Mouse (Mus musculus): ENCODE results near the gene Psmd3.
A peak's percentile ranks its signal among the peaks of the same experiment; 100 is the strongest.
"Not testable (repeated sequence)": the region's sequence is repeated elsewhere in the genome, so short reads cannot be mapped to it uniquely, and the experiment has no call there.

The Psmd3 gene

DNA sequence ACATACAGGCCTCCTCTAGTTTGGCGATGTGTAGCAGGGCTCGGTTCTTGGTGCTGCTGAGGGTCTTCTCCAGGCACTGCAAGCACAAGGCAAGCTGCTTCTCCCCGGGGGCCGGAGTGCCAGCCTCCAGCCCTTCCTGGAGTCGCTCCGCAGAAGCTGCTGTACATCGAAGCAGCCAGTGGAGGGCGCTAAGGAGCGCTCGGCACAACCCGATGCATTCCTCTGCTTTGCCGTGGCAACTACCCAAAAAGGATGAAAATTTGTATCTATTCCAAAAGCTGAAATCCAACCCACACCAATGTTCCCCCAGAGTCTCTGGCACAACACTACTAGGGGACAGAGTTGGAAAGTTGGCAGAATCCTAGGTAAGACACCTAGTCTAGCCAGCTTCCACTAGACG lies 35.5 kb downstream of the Psmd3 start:
- no peak for DNase-seq (ENCODE audit: low read depth, low spot score)

DNA sequence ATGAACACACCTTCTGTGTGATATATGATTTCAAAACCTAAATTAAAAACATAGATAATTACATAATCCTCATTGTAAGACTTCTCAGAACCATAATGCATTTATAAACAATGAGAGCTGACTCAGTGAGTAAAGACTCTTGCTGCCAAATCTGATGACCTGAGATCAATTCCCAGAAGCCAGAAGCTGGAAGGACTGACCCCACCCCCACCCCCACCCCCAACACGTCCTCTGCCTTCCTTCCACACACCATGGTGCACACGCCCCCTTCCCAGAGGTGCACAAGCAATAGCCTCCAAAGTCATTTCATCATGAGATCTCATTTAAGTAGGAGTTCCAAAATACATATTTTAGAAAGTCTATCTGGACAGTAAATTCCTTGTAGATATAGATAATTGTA lies 38.4 kb downstream of the Psmd3 start:
- DNase-seq (ENCODE audit: low read depth, low spot score), result no peak

DNA sequence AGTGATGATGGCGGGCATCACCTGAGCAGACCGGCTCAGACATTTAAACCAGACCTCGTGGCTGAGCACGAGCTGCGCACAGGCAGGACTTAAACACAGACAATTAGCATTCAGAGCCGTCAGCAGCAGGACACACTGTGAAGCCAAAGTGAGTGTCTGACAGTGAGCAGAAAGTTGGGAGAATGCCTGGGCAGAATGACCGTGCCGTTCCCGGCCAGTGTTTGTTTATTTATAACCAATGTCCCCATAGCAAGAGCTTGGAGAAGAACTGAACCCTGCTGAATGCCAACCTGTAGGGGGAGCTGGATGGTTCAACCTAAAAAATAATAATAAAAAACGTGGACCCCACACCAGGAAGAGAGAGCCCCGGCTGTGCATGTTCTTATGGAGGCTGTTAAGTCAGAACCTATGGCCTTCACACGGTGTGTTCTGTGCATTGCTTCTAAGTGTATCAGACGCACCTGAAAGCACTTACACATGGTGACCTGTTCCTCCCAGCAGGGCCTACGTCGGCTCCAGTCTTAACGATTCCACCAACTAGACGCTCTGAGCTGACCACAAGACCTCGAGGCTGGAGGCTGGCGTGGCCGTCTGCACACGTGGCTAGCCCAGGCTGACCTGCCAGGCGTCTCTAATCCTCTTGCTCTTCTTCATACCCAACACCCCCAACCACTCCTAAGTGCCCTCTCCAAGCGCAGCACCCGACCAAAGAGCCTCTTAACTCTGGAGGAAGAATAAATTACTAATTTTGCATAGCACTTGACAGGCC lies 39.3 kb downstream of the Psmd3 start:
- peak; percentile 53 for DNase-seq (ENCODE audit: low read depth, low spot score)

DNA sequence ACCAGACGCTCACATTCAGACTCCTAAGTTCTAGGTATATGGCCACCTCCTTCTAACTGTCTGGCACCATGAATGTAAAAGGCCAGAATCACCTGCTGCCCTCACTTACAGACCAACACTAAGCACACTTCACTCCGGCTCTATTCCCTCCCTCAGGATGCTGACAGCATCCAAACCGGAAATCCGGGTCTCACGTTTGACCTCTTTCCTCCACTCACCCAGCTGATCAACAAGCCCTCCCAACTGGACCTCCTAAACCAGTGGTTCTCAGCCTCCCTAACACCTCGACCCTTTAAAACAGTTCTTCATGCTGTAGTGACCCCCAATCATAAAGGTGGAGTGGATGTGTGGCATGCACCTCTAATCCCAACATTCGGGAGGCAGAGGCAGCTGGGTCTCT lies 40.7 kb downstream of the Psmd3 start:
- no peak for DNase-seq (ENCODE audit: low read depth, low spot score)

- no peak for DNase-seq (ENCODE audit: low read depth, low spot score)
These were observed 43.7 kb downstream of the Psmd3 start for GRCm38 (mm10) chr11:98725926-98726506.

DNA sequence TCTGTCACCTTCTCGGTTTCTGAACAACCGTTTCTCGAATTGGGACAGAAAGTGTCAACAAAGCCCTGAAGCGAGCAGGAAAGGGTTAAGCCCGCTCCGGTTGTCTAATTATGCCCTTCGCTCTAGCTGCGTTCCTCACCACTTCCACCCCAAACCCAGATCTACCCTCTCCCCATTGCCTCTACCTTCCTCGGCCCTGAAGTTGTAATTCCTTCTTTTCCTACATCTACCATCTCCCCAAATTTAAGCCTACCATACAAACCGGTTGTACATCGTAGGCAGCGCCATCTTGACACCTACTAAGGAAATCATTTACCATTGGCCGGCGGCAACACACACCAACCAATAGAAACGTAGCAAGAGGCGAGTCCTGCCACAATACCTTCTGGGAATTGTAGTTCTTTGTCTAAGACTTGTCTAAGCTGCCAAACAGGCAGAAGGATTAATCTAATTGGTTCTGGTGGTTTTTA lies 46.8 kb downstream of the Psmd3 start, which contains the start of gene Med24:
TSS of gene Med24 (minus strand) at position 317 of the 470 bp plus-strand sequence.
- DNase-seq (ENCODE audit: low read depth, low spot score), result peak; percentile 88

- no peak for DNase-seq (ENCODE audit: low read depth, low spot score)
These were observed 48.4 kb downstream of the Psmd3 start for GRCm38 (mm10) chr11:98730727-98731126.

GRCm38 (mm10) chr11:98731134-98731533 lies 48.8 kb downstream of the Psmd3 start:
- no peak for DNase-seq (ENCODE audit: low read depth, low spot score)

GRCm38 (mm10) chr11:98734020-98734419 lies 51.7 kb downstream of the Psmd3 start:
- no peak for DNase-seq (ENCODE audit: low read depth, low spot score)

DNA sequence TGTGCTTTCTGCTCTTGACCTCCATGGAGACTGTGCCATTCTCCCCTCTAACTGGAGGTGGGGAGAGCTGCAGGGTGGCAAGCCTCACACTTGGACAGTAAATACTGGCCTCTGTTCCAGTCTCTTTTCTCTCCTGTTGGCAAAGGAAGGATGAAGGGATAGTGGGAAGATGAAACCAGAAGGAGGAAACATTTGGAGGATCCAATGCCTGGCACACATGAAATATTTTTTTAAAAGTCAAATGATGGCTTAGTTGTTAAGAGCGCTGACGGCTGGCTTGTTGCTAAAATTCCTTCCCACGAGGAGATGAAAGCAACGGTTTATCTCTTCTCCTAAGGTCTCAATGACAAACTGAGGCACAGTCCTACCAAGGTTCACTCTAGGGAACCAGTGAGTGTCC lies 52.8 kb downstream of the Psmd3 start:
- no peak for DNase-seq (ENCODE audit: low read depth, low spot score)

DNA sequence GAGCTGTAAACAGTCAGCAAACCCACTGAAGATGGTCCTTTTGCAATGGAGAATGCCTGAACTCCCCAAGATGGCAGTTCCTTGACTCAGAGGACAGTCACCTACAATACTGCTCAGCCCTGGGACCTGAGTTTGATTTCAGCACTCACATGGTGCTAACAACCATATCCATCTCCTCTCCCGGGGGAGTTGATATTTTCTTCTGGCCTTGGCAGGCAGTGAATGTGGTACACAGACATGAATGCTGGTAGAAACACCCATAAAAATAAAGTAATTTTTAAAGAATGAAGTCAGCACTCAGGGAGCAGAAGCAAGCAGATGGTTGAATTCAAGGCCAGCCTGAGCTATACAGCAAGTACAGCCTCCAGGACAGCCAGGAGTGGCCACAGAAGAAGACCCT lies 53.8 kb downstream of the Psmd3 start:
- DNase-seq (ENCODE audit: low read depth, low spot score), result no peak

DNA sequence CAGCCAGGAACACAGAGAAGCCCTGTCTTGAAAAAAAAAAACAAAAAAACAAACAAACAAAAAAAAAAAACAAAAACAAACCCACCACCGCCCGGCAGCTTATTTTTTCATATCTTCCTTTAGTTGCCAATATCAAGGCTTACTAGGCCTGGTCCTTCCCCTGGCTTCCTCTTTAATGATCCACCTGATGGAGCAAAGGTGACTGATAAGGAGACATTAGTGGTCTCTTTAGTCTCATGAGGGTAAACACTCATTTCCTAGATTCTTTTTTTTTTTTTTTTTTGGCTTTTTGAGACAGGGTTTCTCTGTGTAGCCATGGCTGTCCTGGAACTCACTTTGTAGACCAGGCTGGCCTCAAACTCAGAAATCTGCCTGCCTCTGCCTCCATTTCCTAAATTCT lies 54.9 kb downstream of the Psmd3 start:
- DNase-seq (ENCODE audit: low read depth, low spot score), result not testable (repeated sequence)

DNA sequence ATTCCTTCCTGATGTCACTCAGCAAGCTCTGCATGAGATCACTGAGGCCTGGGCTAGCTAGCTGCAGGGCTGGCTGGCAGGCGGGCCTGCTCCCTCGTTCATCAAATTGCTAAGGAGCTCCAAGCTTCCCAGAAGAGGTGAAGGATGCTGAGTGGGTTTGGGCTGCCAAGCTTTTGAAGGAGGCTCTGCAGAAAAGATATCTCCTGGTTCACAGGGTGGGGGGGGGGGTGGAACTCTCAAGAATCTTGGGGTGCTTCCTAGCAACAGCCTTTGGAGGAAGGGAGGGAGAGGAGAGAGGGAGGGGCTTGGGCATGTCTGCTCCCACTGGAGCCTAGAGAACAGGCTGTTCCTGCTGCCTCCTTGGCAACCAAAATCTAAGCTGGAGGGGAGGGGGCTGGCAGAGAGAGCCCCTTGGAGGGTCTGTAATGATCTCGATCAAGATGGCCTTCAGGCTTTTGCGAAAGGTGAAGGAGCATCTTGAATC lies 56.1 kb downstream of the Psmd3 start:
- DNase-seq (ENCODE audit: low read depth, low spot score), result no peak

GRCm38 (mm10) chr11:98738925-98739324 lies 56.6 kb downstream of the Psmd3 start:
- no peak for DNase-seq (ENCODE audit: low read depth, low spot score)

DNA sequence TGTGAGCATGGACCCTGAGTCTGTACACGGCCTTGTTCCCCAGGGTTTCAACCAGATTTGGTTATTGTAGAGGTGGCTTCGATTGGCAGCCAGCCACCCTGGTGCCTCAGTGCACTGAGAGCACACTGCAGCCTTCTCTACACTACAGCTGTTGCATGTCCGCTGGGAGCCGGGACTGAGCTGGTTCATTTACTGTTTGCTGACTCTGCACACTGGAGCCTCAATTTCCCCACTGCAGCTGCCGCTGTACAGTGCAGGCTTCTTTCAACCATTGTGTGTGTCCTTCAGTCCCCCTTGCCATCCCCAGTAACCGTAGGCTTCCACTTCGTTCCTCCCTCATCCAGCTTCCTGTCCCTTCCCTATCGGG lies 57.7 kb downstream of the Psmd3 start:
- DNase-seq (ENCODE audit: low read depth, low spot score), result no peak

GRCm38 (mm10) chr11:98740393-98741050 lies 58.2 kb downstream of the Psmd3 start, which contains the start of gene Thra:
Thra (plus strand) TSS chr11:98740638.
- DNase-seq (ENCODE audit: low read depth, low spot score), result peak; percentile 68

- no peak for DNase-seq (ENCODE audit: low read depth, low spot score)
These were observed 58.8 kb downstream of the Psmd3 start for GRCm38 (mm10) chr11:98741051-98741620.

- DNase-seq (ENCODE audit: low read depth, low spot score), result no peak
These were observed 59.5 kb downstream of the Psmd3 start for GRCm38 (mm10) chr11:98741622-98742396.

DNA sequence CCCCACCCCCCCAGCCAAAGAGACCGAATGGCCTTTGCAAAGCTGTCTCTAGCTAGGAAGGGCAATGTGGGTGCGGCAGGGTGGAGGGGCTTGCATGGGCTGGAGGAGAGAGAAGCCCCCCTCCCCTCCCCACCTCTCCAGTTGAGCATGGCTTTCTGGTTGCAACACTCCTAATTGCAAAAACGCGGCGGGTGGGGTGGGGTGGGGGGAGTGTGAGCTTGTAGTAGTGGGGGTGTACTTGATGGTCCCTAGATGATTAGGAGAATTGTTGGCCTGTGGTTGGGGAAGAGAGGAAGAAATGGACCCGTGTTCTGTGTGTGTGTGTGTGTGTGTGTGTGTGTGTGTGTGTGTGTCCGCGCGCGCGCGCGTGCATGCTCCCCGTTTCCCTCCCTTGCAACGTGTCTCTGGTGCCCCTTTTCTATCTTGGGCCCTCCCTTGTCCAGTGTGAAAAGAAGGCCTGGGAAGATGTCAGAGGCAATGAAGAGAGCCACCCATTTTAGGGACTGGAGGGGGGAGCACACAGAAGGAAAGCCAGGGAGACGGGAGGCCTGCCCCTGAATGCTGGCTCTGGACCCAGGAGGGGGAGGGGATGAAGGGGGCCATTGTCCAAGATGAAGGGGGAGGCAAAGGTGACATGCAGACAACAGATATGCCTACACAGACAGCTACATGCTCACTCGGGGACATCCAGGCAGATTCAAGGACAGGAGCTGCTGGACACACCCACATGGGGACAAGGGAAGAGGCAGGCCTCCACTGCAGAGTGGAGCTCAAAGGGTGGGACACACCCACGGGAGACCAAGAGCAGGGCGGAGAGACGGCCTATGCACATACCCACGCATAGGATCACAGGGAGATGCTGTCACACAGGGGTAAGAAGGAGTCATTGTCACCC lies 60.3 kb downstream of the Psmd3 start:
- DNase-seq (ENCODE audit: low read depth, low spot score), result no peak

- no peak for DNase-seq (ENCODE audit: low read depth, low spot score)
These were observed 61.4 kb downstream of the Psmd3 start for GRCm38 (mm10) chr11:98743655-98744345.

All from forelimb bud, embryonic 11.5 days (tissue).